Mouse (Mus musculus): ENCODE measurements around the gene Rad23a. TPM values are rescaled to one million over a fixed set of nuclear protein-coding genes. Genes with fewer than 3 reads are reported as not detected.
"Not testable (repeated sequence)": the region's sequence is repeated elsewhere in the genome, so short reads cannot be mapped to it uniquely, and the experiment has no call there.

Rad23a gene
- total RNA-seq, 4 experiments from 2014 or later, result 82.8 to 92.9 (median 89.3) TPM

DNA sequence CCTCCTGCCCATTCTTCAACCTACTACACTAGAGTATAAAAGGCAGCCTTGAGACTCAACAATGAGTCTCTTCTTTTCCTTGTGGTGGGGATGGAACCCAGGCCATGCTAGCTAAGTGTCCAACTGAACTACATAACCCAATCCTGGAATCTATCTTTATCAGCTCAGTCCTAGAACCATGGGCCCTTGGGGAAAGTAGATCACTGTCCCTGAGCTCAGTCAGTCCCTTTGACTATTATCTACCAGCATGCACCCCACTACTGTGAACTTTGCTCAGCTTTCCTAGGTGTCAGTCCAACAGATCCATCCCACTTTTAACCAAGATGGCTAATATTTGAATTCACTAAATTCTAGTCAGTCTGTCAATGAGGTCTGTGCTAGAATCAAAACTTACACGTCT lies 1.0 kb upstream of the Rad23a start:
- no peak for DNase-seq (ENCODE audit: low spot score)

GRCm38 (mm10) chr8:84839875-84840247 lies 604 bp downstream of the Rad23a start:
- DNase-seq (ENCODE audit: low spot score), result no peak

DNA sequence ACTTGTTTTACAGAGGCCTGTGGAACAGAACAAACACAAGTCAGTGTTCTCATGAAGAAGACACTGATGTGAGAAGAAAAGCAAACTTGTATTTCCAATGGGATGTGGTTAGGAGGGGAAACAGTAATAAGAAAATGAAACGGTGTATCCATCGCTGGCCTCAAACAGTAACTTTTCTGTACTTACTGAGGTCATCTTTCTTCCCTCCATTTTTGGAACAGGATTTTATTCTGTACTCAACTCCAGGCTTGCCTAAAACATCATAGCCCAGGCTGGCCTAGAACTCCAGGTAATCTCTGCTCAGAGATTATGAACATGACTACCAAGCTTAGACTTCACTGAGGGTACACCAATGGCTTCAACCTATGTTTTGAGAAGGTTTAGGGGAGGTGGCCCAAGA lies 1.1 kb downstream of the Rad23a start:
- no peak for DNase-seq (ENCODE audit: low spot score)

- DNase-seq (ENCODE audit: low spot score), result no peak
Measured at GRCm38 (mm10) chr8:84838513-84838912, 2.0 kb downstream of the Rad23a start.

DNA sequence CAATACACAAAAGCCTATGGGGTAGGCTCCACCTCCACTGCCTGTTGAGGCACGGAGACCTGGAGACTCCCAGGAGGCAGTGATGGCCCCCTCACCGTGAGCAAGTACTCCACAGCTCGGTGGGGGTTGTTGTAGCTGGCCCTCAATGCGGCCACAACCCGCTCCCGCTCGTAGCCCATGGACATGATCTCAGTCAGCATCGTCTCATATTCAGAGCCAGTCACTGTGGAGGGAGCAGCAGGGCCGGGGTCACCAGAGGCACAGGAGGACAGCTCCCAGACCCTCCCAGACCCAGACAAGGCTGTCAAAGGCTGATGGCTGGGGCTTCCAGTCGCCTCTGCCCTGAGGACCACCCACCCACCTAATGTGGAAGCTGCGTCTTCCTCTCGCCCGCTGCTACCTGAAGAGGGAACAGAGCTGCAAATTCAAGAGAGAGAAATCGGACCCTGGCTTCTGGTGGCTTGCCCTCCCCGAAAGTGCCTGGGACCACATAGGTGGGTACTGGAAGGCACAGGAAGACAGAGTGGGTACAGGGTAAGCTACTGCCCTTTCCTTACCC lies 2.5 kb downstream of the Rad23a start:
- DNase-seq (ENCODE audit: low spot score), result no peak

DNA sequence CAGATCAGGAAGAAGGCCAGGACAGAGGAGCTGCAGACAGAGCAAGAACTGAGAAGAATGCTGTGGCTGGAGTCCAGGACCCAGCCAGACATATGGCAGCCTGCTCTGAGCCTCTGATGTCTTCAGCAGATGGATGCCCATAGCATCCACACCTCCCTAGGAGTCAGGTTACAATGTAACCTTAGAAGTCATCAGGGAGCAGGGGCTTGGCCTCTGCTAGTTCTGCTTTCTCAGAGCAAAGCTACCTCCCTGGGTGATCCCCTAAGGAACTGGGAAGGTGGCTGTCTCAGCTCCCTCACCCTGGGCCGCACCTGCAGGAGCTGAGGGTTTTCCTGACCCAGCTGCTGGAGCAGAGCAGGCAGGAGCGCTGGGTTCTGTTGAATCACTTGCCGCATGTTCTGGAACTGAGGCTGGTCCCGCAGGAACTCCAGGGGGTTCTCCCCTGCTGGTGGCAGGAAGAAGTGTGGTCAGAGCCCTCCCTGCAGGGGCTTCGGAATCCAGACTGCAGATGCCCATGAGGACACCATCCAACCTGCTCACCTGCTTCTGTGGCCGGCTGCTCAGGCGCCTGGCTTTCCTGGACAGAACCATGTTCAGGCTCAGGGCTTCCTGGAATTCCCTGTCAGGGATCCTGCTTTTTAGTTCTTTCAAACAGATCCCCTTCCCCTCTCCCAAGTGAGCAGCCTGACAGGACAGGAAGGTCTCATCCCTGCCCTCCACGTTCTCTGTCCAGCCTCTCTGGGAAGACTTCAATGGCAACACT lies 3.1 kb downstream of the Rad23a start:
- DNase-seq (ENCODE audit: low spot score), result no peak

DNA sequence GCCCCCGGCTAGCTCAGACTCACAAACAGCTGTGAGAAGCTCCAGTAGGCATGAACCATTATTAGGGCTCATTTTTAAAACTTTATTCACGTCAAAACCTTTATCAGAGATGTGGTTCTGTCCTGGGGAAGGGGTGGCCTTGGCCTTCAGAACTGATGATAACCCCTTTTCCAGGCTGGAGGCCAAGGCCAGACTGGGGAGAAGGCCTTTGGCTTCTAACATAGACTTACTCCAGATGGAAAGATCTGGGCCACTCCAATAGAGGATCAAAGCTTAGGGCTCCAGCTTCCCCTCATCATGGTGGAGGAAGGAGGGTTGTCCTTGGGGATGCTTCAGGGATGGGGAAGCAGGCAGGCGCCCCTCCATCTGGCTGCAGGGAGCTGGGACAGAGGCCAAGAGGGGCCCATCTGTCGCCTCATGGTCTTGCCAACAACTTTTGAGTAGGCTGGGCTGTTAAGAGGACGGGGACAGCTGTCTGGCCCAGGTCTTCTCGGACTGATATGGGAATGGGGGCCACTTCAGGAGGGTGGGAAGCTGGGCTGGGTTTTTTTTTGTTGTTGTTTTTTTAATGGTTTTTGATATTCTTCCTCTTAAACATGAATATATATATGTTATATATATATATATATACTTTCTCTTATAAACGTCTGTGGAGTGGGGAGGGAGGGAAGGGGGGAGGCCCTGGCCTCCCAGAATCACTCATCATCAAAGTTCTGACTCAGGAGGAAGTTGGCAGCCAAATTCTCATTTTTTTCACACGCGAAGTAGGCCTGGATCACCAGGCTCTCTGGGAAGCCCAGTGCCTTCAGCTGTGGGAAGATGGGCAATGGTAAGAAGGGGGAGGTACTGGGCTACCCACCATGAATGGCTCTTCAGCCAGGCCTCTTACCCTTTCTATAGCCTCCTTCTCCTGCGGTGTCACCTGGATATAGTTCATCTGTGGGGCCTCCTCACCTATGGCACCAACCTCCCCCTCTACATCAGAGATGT lies 5.3 kb downstream of the Rad23a start:
- no peak for DNase-seq (ENCODE audit: low spot score)

DNA sequence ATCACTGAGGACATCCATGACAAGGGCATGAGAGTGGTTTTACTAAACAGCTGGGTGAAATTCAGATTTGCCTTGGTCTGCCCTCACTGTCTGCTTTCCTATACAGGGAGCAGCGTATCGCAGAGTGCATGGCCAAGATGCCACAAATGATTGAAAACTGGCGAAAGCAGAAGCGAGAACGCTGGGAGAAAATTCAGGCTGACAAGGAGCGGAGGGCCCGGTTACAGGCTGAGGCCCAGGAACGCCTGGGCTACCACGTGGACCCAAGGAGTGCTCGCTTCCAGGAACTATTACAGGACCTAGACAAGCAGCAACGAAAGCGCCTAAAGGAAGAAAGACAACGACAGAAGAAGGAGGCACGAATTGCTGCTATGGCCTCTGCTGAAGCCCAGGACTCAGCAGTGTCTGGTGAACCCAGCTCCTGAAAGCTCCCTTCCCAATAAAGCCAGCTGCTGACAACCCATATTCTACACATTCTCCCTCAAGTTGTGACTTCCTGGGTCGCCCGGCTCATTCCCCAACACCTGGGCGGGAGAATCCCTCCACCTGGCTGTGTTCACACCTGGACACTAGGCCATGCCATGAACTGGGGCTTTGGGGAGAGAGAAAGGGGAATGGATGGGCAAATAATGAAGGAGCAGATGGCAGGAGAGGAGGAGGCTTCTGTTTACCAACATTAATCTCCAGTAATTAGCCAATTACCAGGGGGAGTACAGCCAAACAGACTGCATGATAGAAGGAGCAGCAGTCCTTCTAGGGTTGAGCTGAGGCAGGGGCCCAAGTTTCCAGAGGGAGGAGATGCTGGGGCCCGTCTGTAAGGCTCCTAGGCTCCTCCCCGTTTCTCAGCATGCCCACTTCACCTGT lies 6.2 kb downstream of the Rad23a start:
- no peak for DNase-seq (ENCODE audit: low spot score)

DNA sequence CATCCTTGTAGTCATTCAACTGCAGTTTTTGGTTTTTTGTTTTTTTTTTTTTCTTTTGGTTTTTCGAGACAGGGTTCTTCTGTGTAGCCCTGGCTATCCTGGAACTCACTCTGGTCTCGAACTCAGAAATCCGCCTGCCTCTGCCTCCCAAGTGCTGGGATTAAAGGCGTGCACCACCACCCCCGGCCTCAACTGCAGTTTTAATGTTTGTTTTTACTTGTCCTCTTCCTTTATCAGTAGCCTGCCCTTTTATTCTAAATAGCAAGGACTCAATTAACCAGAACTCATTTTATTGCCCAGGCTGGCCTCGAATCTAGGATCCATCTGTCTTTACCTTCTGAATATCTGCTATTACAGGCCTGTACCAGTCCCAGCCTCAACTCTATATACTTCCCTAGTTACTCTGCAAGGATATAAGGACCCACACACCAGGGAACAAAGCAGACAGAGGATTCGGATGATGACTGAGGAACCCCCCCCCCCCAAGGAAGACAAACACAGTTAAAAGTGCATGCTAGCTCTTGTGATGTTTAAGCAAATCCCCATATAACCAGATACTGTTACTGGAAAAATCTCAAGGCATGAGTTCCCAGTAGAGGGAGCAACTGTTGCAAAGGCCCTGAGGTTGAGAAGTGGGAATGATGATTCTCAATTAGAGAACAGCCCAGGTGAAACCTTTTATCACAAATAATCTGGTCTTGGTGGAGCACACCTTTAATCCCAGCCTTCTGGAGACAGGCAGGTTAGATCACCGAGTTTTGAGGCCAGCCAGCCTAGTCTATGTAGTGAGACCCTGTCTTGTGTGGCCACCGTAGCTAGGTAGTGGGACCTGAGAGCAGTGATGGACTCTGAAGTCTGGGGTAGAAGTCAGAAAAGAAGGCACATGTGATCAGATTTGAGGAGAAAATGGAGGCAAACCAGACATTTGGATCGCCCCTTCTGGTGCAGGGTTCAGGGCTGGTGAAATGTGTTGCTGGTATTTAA lies 7.4 kb downstream of the Rad23a start:
- no peak for DNase-seq (ENCODE audit: low spot score)

DNA sequence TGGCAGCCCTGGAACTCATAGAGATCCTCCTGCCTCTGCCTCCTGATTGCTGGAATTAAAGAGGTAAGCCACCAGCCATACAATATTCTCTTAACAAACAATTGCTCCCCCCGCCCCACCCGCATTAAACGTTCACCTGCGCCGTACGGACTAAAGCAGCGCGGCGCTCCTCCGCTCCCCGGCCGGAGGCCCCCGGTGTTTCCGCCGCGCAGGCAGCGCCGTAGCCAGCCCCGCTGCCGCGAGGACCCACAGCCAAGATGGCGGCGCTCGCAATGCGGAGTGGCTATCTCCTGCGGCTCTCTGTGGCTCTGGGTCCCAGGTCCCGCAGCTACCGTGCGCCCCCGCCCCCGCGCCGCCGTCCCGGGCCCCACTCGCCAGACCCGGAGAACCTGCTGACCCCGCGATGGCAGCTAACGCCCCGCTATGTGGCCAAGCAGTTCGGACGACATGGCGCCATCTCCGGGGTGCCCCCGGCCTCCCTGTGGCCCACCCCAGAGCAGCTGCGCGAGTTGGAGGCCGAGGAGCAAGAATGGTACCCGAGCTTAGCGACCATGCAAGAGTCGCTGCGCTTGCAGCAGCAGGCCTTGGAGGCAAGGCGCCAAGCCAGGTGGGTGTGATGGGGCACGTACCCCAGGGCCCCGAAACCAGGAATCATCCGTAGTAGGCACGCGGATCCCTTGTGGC lies 8.3 kb downstream of the Rad23a start:
- DNase-seq (ENCODE audit: low spot score), result peak; percentile 68

GRCm38 (mm10) chr8:84831490-84831889 lies 9.0 kb downstream of the Rad23a start, which contains the start of gene Gadd45gip1:
Gene Gadd45gip1, plus strand, starts transcription at chr8:84831522.
- DNase-seq (ENCODE audit: low spot score), result no peak

DNA sequence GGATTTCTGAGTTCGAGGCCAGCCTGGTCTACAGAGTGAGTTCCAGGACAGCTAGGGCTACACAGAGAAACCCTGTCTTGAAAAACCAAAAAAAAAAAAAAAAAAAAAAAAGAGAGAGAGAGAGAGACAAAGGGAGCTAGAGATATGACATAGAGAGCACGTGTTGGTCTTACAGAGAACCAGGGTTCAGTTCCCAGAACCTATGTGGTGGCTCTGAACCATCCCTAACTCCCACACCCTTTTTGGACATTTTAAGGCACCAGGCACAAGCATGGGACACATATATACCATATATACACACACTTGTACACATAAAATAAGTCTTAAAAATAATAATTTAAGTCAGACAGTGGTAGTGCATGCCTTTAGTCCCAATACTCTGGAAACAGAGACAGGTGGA lies 13.9 kb downstream of the Rad23a start:
- DNase-seq (ENCODE audit: low spot score), result not testable (repeated sequence)

DNA sequence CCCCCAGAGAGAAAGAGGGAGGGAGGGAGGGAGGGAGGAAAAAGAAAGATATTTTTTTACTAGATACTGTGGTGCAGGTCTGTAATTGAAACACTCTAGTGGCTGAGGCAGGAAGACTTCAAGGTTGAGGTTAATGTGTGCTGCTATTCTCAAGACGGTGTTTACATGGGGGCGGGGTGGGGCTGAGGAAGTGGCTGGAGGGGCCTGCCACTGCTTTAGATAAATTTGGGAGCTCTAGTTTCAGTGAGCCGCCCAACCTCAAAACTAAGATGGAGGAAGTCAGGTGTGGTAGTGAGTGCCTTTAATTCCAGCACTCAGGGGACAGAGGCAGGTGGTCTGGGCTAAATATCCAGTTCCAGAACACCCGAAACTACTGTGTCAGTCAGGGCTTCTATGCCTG lies 14.8 kb downstream of the Rad23a start:
- DNase-seq (ENCODE audit: low spot score), result no peak

- no peak for DNase-seq (ENCODE audit: low spot score)
Measured at GRCm38 (mm10) chr8:84823653-84824052, 16.8 kb downstream of the Rad23a start.

DNA sequence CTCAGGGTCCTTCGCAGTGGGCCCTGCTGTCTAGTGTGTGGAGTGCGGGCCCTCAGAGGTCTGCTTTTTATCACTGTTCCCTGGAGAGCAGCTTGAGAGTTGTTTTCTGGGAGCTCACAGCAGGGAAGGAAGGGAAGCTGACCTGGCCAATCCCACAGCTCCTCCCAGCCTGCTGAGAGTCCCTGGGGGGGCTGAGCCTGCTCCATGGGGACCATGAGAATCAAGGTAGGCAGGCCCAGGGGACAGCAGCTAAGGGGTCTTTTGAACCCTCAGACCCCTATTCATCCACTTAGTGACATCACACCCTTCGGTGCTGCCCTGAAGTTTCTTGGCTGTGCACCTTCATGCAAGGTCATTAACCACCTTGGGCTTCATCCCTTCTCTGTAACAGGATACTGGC lies 17.7 kb downstream of the Rad23a start, which contains the start of gene Dand5:
Dand5 (minus strand) TSS at position 101 of the 400 bp plus-strand sequence.
- DNase-seq (ENCODE audit: low spot score), result no peak

DNA sequence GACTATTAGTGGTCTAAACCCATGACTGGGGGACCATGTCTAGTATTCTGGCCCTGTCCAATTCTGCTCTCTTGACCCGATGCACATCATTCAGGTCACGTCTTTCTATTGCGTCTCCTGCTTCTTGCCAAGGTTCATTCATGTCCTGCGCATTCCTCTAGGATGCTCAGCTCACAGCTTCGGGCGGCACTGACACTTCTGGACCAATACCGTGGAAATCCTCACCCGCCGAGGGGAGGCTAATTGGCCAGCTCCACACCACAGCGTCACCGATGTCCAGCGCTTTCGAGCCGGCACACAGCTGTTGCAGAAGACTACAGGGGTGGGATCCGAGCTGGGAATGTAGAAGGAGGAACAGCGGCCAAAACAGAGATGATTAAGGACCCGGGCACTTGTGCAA lies 24.3 kb downstream of the Rad23a start:
- no peak for DNase-seq (ENCODE audit: low spot score)

GRCm38 (mm10) chr8:84815547-84815946 lies 24.9 kb downstream of the Rad23a start:
- peak; percentile 97 for DNase-seq (ENCODE audit: low spot score)

DNA sequence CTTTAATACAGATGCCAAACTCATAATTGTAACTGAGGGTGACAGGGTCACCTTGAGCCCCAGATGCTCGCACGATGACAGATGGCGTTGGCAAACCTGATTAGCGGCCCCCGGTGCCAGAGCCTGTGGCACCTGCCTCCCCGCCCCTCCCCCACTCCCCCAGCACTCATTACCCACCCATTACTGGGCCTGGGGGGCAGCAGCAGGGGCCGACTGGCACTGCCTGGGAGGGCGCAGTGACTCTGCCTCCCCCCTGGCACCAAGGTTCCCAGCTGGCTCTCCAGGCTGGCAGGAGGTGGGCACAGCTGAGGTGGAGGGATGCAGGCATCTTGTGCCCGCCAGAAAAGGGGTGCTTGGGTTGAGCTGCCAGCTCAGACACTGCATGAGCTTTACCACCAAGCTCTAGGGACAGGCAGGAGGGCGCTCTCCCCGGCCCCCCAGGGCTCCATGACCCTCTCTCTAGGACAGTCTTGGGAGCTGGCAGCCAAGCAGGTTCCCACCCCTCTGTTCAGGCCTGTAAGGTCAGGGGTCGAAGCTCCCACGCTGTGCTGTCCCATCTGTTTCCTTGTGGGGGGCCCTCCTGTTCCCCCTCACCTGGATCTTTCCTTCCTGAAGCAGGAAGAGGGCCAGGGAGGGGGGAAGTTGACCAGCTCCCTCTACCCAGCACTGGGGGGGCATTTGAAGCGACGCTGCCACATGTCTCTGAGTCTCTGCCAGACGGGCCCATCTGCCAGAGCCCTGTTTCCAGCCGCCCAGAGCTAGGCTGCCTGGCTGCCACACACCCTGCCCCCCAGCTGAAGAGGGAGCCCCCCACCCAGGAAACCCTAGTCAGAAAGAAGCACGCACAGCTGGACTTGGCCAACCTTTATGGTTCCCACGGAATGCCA lies 25.7 kb downstream of the Rad23a start:
- DNase-seq (ENCODE audit: low spot score), result no peak

DNA sequence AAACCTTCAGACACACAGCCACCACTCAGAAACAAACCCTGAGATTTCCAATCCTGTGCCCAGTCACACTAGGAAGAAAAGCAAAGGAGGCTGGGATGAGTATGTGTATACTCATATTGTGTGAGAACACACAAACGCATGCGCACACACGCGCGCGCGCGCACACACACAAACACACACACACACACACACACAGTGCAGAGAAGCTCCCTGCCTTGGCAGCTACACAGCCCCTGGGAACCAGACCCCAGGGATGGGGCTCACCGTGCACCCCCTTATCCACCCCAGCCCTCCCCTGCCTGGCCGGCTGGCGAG lies 26.3 kb downstream of the Rad23a start:
- DNase-seq (ENCODE audit: low spot score), result no peak
